Mouse (Mus musculus): ENCODE measurements around the gene Gbp4.

- TF ChIP-seq CTCF (IDR thresholded peaks at IDR 0.05; ENCODE audit: borderline replicate concordance, insufficient read depth, low read depth, low read length) (no peak), POLR2A (IDR thresholded peaks at IDR 0.05; ENCODE audit: borderline replicate concordance, insufficient read depth, low read length) (no peak)
Measured at GRCm38 (mm10) chr5:105081900-105082299, 57.5 kb downstream of the Gbp4 start.
